In the genomic region with DNA sequence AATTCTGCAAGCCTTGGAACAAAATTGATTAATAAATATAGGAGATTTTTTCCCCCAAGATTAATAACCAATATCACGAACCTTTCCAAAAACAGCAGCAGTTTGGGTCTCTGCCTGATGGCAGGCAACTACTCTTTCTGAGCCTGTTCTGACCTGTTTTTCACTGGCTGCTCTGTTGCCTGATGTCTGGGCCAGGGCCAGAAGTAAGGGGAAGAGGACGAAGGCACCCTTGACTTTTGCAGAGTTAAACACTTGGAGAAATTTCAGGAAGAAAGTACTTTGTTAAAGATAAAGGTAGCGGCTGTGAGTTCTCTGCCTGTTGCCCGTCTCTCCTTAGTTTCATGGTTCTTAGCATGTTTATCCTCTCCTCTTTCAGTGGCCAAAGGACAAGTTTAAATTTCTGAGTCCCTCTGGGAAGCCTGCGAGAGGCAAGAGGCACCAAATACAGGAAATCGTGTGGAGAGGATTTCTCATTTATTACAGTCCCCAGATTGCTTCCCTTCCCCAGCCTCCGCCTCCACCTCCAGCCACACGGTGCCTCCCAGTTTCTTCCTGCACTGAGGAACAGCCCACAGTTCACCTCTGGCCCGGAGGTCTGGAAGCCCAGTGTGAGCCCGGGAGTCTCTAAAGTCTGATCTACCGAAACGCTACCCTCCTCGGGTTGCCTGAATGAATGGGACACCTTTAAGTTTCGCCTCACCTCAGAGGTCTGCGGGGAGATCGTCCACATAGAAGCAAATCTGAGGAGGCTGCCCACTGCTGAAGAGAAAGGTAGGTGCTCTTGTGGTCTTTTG, we compare ENCODE assay signal across 9 mouse cellular contexts. TPM values are rescaled to one million over a fixed set of nuclear protein-coding genes. Genes with fewer than 3 reads are reported as not detected.
DNase-seq lines count a peak whose midpoint lies in the region; ATAC-seq and TF ChIP-seq lines count a peak whose summit lies in the region.
"Had no signal": no experiment of that assay in that cellular context is flagged by ENCODE, and none has a peak within 500 bp of the region (broad histone marks: within the 10 kb centered on the region; RNA-seq: fewer than 3 reads in every experiment).

A gene (plus strand): TSS at position 626 of the 794 bp plus-strand sequence.

- H3K36me3 ChIP-seq in embryonic facial prominence, embryonic 13.5 days: no peaks in the 10 kb centered on the region
- no peaks in the 10 kb centered on the region for H3K36me3 ChIP-seq in forebrain, embryonic 11.5 days (ENCODE audit: control insufficient read depth, insufficient read depth, low read length)

- H3K9me3 ChIP-seq in embryonic facial prominence, embryonic 13.5 days: no peaks in the 10 kb centered on the region
- no peaks in the 10 kb centered on the region for H3K9me3 ChIP-seq in forebrain, embryonic 11.5 days (ENCODE audit: control insufficient read depth, low read length)

- WGBS in cerebellum, adult 2 months: 64% methylated on average over 16 of the region's 16 CpGs
- 53% methylated on average over 16 of the region's 16 CpGs for WGBS in embryonic facial prominence, embryonic 13.5 days
- WGBS in forebrain, embryonic 11.5 days: 67% methylated on average over 16 of the region's 16 CpGs

- no peak for TF ChIP-seq POLR2A in cerebellum, adult 2 months (IDR thresholded peaks at IDR 0.05; ENCODE audit: borderline replicate concordance, insufficient read depth, low read length)

- H3K4me2 ChIP-seq in embryonic facial prominence, embryonic 13.5 days: peak within 1 kb of the TSS; percentile 16; the same call in 1 of the 2 replicates
- H3K4me2 ChIP-seq in forebrain, embryonic 11.5 days (ENCODE audit: low read depth, low read length, severe bottlenecking): no peak within 1 kb of the TSS

- no peak for DNase-seq in cerebellum, adult 2 months
- DNase-seq in cerebellum, adult 8-10 months: no peak
- DNase-seq in heart, postnatal 36 days: peak; percentile 65 to 67
- no peak for DNase-seq in layer of hippocampus, postnatal 36 days
- DNase-seq in lung, postnatal 36 days: peak; percentile 69
- no peak for DNase-seq in right cerebral cortex, postnatal 25 days
- no peak for DNase-seq in forebrain, embryonic 11.5 days (ENCODE audit: low spot score)

- H3K4me1 ChIP-seq in cerebellum, adult 2 months (ENCODE audit: control insufficient read depth, insufficient read depth, low read length): no peaks in the 10 kb centered on the region
- H3K4me1 ChIP-seq in embryonic facial prominence, embryonic 13.5 days: peaks cover 21% of the 10 kb centered on the region
- 0 out of 2 replicates have a peak, but pooled peaks cover 2% of the 10 kb centered on the region for H3K4me1 ChIP-seq in forebrain, embryonic 11.5 days (replicated peaks; ENCODE audit: control insufficient read depth, insufficient read depth, low read length)

- no peak for TF ChIP-seq CTCF in cerebellum, adult 2 months (IDR thresholded peaks at IDR 0.05; ENCODE audit: borderline replicate concordance, insufficient read depth, low read depth, low read length)

- intact Hi-C loops in heart, postnatal 36 days (cut with DNase I): loop anchor here (2.0 to 5.0 kb wide), 4 partner anchors 21 to 72 kb away; no protein-coding TSS in a partner anchor

- H3K9ac ChIP-seq in embryonic facial prominence, embryonic 13.5 days: no peak within 1 kb of the TSS
- no peak within 1 kb of the TSS for H3K9ac ChIP-seq in forebrain, embryonic 11.5 days (ENCODE audit: low read length)

- no peak for ATAC-seq in embryonic facial prominence, embryonic 13.5 days (ENCODE audit: insufficient number of reproducible peaks, insufficient read depth, low FRiP score, low TSS enrichment, low read depth)
- ATAC-seq in forebrain, embryonic 11.5 days (replicated peaks; ENCODE audit: low FRiP score): no peak

- peak within 1 kb of the TSS; percentile 4 for H3K4me3 ChIP-seq in cerebellum, adult 2 months (replicated peaks; ENCODE audit: insufficient read depth, low read depth, low read length)
- 0 out of 2 replicates have a peak within 1 kb of the TSS, but pooled peaks have one; percentile 11 for H3K4me3 ChIP-seq in embryonic facial prominence, embryonic 13.5 days
- H3K4me3 ChIP-seq in forebrain, embryonic 11.5 days (ENCODE audit: low read depth, low read length): no peak within 1 kb of the TSS

- no peaks in the 10 kb centered on the region for H3K27me3 ChIP-seq in cerebellum, adult 2 months (ENCODE audit: control insufficient read depth, insufficient read depth, low read length)
- no peaks in the 10 kb centered on the region for H3K27me3 ChIP-seq in embryonic facial prominence, embryonic 13.5 days
- H3K27me3 ChIP-seq in forebrain, embryonic 11.5 days (ENCODE audit: control insufficient read depth, insufficient read depth, low read length): no peaks in the 10 kb centered on the region

- peak within 1 kb of the TSS; percentile 30; the same call in 1 of the 2 replicates for H3K27ac ChIP-seq in cerebellum, adult 2 months (ENCODE audit: insufficient read depth, low read length)
- no peak within 1 kb of the TSS for H3K27ac ChIP-seq in embryonic facial prominence, embryonic 13.5 days
- no peak within 1 kb of the TSS for H3K27ac ChIP-seq in forebrain, embryonic 11.5 days (ENCODE audit: low read depth, low read length)

RNA-seq across cellular contexts. Expression of the gene that starts here (rescaled TPM):
- 17.8 and 19.0 TPM in 2 replicates for polyA plus RNA-seq in cerebellum, adult 2 months (2012; rRNA removed)
- polyA plus RNA-seq in embryonic facial prominence, embryonic 13.5 days (2015; fragmentation: Nextera tagmentation; extraction: Ambion mirVana): 8.7 and 9.2 TPM in 2 replicates
- total RNA-seq in heart, postnatal 36 days (2021): 100 to 1,000 TPM; 209 to 282 TPM
- total RNA-seq in layer of hippocampus, postnatal 36 days (2021): 10 to 100 TPM; 29.3 to 30.9 TPM
- 7.1 and 7.6 TPM in 2 replicates for polyA plus RNA-seq in forebrain, embryonic 11.5 days (2014; fragmentation: Nextera tagmentation; extraction: Ambion mirVana)
- total RNA-seq: common myeloid progenitor, adult 5-6 weeks had no signal

Comparison
In these comparisons a context has a peak if more than half of its experiments do, and no peak if none do; other contexts are left out.
1. RNA of the gene that starts here (total RNA-seq): 209 to 282 TPM in heart, postnatal 36 days; 29.3 to 30.9 TPM in layer of hippocampus, postnatal 36 days; every median in the first group is over 4 times any median in the second.
2. DNase-seq: peak in heart, postnatal 36 days (2 of 2) and lung, postnatal 36 days (single experiment); none in cerebellum, adult 2 months (0 of 2), cerebellum, adult 8-10 months (single experiment), layer of hippocampus, postnatal 36 days (0 of 2), right cerebral cortex, postnatal 25 days (single experiment) and forebrain, embryonic 11.5 days (single experiment).